Mouse (Mus musculus) stomach, embryonic 16.5 days (tissue): ENCODE measurements around the gene Leng8. TPM values are rescaled to one million over a fixed set of nuclear protein-coding genes. Genes with fewer than 3 reads are reported as not detected.

Source experiments
- ATAC-seq: fragments of 200-750 bp; cut with Nextera tagmentation; 2 replicates; pipeline ENCODE4 v1.8.0; 2017; ENCODE audit warnings: moderate number of reproducible peaks, moderate TSS enrichment; ENCODE audit not compliant: insufficient read depth, low FRiP score
- H3K27ac ChIP-seq: fragments of 300-500 bp; sonication (generic); 2 replicates; pipeline ENCODE4 v1.5.1; 2014; ENCODE audit warnings: low read length
- H3K27me3 ChIP-seq: fragments of 300-500 bp; sonication (generic); 2 replicates; pipeline ENCODE4 v1.6.1; 2014; ENCODE audit warnings: low read length, control low read depth, mixed read lengths; ENCODE audit not compliant: control insufficient read depth, insufficient read depth
- H3K36me3 ChIP-seq: fragments of 300-500 bp; sonication (generic); 2 replicates; pipeline ENCODE4 v1.6.1; 2014; ENCODE audit warnings: low read length; ENCODE audit not compliant: control insufficient read depth, insufficient read depth
- H3K4me1 ChIP-seq: fragments of 300-500 bp; sonication (generic); 2 replicates; pipeline ENCODE4 v1.6.1; 2014; ENCODE audit warnings: low read length, control low read depth, mixed read lengths; ENCODE audit not compliant: control insufficient read depth, insufficient read depth
- H3K4me2 ChIP-seq: fragments of 300-500 bp; sonication (generic); 2 replicates; pipeline ENCODE4 v1.6.1; 2014; ENCODE audit warnings: low read depth, low read length, mixed read lengths
- H3K4me3 ChIP-seq: fragments of 300-500 bp; sonication (generic); replicated peaks from 2 replicates; pipeline ENCODE4 v1.5.1; 2014; ENCODE audit warnings: mild to moderate bottlenecking, low read length
- H3K9ac ChIP-seq: fragments of 300-500 bp; sonication (generic); 2 replicates; pipeline ENCODE4 v1.6.1; 2014; ENCODE audit warnings: low read length
- H3K9me3 ChIP-seq: fragments of 300-500 bp; sonication (generic); replicated peaks from 2 replicates; pipeline ENCODE4 v1.6.1; 2016; ENCODE audit warnings: low read length, control low read depth; ENCODE audit not compliant: control insufficient read depth
- WGBS: fragments of 180-500 bp; shearing (Covaris S2); extraction: QIAGEN DNeasy Blood & Tissue Kit; methylation state at CpG from one replicate; pipeline ENCODE4 v1.1.7; 2014; 5-methylcytosine and 5-hydroxymethylcytosine counted together
- polyA plus RNA-seq: library from polyadenylated mRNA; unstranded; fragments of >200 nt; fragmentation: Nextera tagmentation; extraction: Ambion mirVana; gene quantifications from 2 replicates; pipeline ENCODE4 v1.2.1, GENCODE M21; 2015

The Leng8 gene
- polyA plus RNA-seq, 1 experiment from 2014 or later = 51.4 TPM

GRCm38 (mm10) chr7:4124856-4125255 is 12.0 kb upstream of the Leng8 start:
- Histone ChIP-seq H3K27me3 (peaks cover 14% of the 10 kb centered on the region; the same call in 1 of the 2 replicates), H3K9me3 (no peaks in the 10 kb centered on the region), H3K4me2 (peak overlapping the region; percentile 42; the same call in 1 of the 2 replicates), H3K4me3 (no peak overlapping the region), H3K36me3 (no peaks in the 10 kb centered on the region), H3K4me1 (peaks cover 7% of the 10 kb centered on the region), H3K27ac (no peak overlapping the region), H3K9ac (no peak overlapping the region; the same call in 1 of the 2 replicates)
- no peak for ATAC-seq
- WGBS = 27% methylated on average over 5 of the region's 5 CpGs

GRCm38 (mm10) chr7:4125306-4125705 is 11.5 kb upstream of the Leng8 start:
- Histone ChIP-seq H3K4me1 (peaks cover 7% of the 10 kb centered on the region; the same call in 1 of the 2 replicates), H3K9me3 (no peaks in the 10 kb centered on the region), H3K36me3 (no peaks in the 10 kb centered on the region), H3K4me2 (no peak overlapping the region), H3K27ac (no peak overlapping the region), H3K4me3 (no peak overlapping the region), H3K9ac (peak overlapping the region; percentile 21; the same call in 1 of the 2 replicates), H3K27me3 (peaks cover 9% of the 10 kb centered on the region; the same call in 1 of the 2 replicates)
- no peak for ATAC-seq
- WGBS = 25% methylated on average over 9 of the region's 9 CpGs

GRCm38 (mm10) chr7:4126992-4127785 is 9.7 kb upstream of the Leng8 start:
- Histone ChIP-seq H3K4me2 (no peak overlapping the region), H3K4me3 (no peak overlapping the region), H3K9ac (no peak overlapping the region), H3K9me3 (no peaks in the 10 kb centered on the region), H3K27ac (no peak overlapping the region), H3K36me3 (no peaks in the 10 kb centered on the region), H3K27me3 (no peaks in the 10 kb centered on the region), H3K4me1 (peaks cover 14% of the 10 kb centered on the region; the same call in 1 of the 2 replicates)
- no peak for ATAC-seq
- 85% methylated on average over 11 of the region's 11 CpGs for WGBS

- Histone ChIP-seq H3K27ac (no peak overlapping the region), H3K4me3 (no peak overlapping the region), H3K27me3 (no peaks in the 10 kb centered on the region), H3K9me3 (no peaks in the 10 kb centered on the region), H3K4me2 (no peak overlapping the region), H3K4me1 (peaks cover 14% of the 10 kb centered on the region; the same call in 1 of the 2 replicates), H3K36me3 (no peaks in the 10 kb centered on the region), H3K9ac (no peak overlapping the region)
- 80% methylated on average over 4 of the region's 4 CpGs for WGBS
- no peak for ATAC-seq
These were observed 8.9 kb upstream of the Leng8 start for GRCm38 (mm10) chr7:4127894-4128293.

GRCm38 (mm10) chr7:4128860-4129259 is 8.0 kb upstream of the Leng8 start:
- whole genome bisulfite sequencing = 51% methylated on average over 6 of the region's 6 CpGs

GRCm38 (mm10) chr7:4130686-4131452 is 6.0 kb upstream of the Leng8 start:
- ATAC-seq = peak; percentile 81
- WGBS = 25% methylated on average over 13 of the region's 13 CpGs
- H3K27ac ChIP-seq = peak overlapping the region; percentile 60

More at GRCm38 (mm10) chr7:4128860-4129259, 8.0 kb upstream of the Leng8 start:
- no peak overlapping the region for H3K4me3 ChIP-seq
- H3K4me1 ChIP-seq = peaks cover 14% of the 10 kb centered on the region; the same call in 1 of the 2 replicates
- H3K9me3 ChIP-seq = no peaks in the 10 kb centered on the region
- no peak overlapping the region for H3K4me2 ChIP-seq
- no peaks in the 10 kb centered on the region for H3K36me3 ChIP-seq
- H3K27me3 ChIP-seq = no peaks in the 10 kb centered on the region
- no peak for ATAC-seq
- H3K27ac ChIP-seq = no peak overlapping the region
- H3K9ac ChIP-seq = 0 out of 2 replicates have a peak overlapping the region, but pooled peaks have one; percentile 43

GRCm38 (mm10) chr7:4131964-4132363 is 4.9 kb upstream of the Leng8 start:
- WGBS = 84% methylated on average over 8 of the region's 8 CpGs
- H3K9me3 ChIP-seq = no peaks in the 10 kb centered on the region
- no peaks in the 10 kb centered on the region for H3K36me3 ChIP-seq
- peaks cover 14% of the 10 kb centered on the region; the same call in 1 of the 2 replicates for H3K4me1 ChIP-seq
- no peak overlapping the region for H3K4me2 ChIP-seq
- no peak overlapping the region for H3K27ac ChIP-seq
- ATAC-seq = no peak
- no peak overlapping the region for H3K4me3 ChIP-seq
- H3K9ac ChIP-seq = no peak overlapping the region; the same call in 1 of the 2 replicates
- H3K27me3 ChIP-seq = no peaks in the 10 kb centered on the region

More at GRCm38 (mm10) chr7:4130686-4131452, 6.0 kb upstream of the Leng8 start:
- no peaks in the 10 kb centered on the region for H3K36me3 ChIP-seq
- H3K27me3 ChIP-seq = no peaks in the 10 kb centered on the region
- peaks cover 14% of the 10 kb centered on the region; the same call in 1 of the 2 replicates for H3K4me1 ChIP-seq
- no peaks in the 10 kb centered on the region for H3K9me3 ChIP-seq
- peak overlapping the region; percentile 48; the same call in 1 of the 2 replicates for H3K9ac ChIP-seq
- no peak overlapping the region for H3K4me3 ChIP-seq
- H3K4me2 ChIP-seq = peak overlapping the region; percentile 3; the same call in 1 of the 2 replicates

GRCm38 (mm10) chr7:4132581-4132980 is 4.3 kb upstream of the Leng8 start:
- Histone ChIP-seq H3K36me3 (no peaks in the 10 kb centered on the region), H3K27ac (no peak overlapping the region), H3K9me3 (no peaks in the 10 kb centered on the region), H3K27me3 (no peaks in the 10 kb centered on the region), H3K4me1 (peaks cover 14% of the 10 kb centered on the region; the same call in 1 of the 2 replicates), H3K4me3 (no peak overlapping the region), H3K4me2 (no peak overlapping the region), H3K9ac (0 out of 2 replicates have a peak overlapping the region, but pooled peaks have one; percentile 31)
- no peak for ATAC-seq
- 90% methylated on average over 3 of the region's 3 CpGs for WGBS
